Mouse (Mus musculus): ENCODE measurements around the gene Slc6a16. TPM values are rescaled to one million over a fixed set of nuclear protein-coding genes. Genes with fewer than 3 reads are reported as not detected.
A peak's percentile ranks its signal among the peaks of the same experiment; 100 is the strongest.
"Not testable (repeated sequence)": the region's sequence is repeated elsewhere in the genome, so short reads cannot be mapped to it uniquely, and the experiment has no call there.

Slc6a16 gene
- total RNA-seq, 2 experiments from 2014 or later = not detected

DNA sequence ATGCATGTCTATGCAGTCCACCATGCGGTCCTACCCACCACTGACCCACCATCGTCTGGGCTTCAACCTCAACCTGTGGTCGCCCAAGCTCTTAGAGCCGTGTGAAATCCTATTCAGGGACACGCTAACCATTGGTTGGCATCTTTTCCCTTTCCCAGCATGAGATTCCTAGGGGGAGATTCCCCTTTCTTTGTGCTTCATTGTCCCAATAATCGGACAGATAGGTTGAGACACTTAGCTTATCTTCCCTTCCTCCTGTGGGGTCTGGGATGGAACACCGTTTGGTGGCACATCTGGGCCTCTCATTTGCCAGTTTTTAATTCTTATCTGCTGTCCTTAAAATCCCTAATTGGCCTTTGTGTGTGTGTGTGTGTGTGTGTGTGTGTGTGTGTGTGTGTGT, 776 bp upstream of the Slc6a16 start:
- intact Hi-C loops (cut with DNase I) = no loop called here
- DNase-seq = no peak

DNA sequence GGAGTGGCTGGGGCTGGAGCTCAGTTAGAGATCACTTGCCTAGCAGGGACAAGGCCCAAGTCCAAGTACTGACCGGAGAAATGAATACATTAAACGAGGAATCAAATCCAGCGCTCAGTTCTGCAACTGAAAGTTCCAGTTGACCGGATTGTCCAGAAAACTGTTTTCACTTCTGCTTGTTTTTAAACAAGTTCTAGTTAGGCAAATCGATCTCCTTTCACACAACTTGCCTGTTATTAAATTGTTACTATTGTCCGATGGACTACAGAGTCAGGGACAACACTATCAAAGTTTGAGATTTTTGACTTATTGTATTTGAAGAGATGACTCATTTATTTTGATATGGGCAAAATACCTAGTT, 484 bp downstream of the Slc6a16 start:
- intact Hi-C loops (cut with DNase I) = no loop called here
- no peak for DNase-seq

GRCm38 (mm10) chr7:45247666-45248065, 6.8 kb downstream of the Slc6a16 start:
- DNase-seq = no peak
- intact Hi-C loops (cut with DNase I) = no loop called here

- no peak for DNase-seq
- intact Hi-C loops (cut with DNase I) = no loop called here
Measured at GRCm38 (mm10) chr7:45253806-45254205, 12.9 kb downstream of the Slc6a16 start.

DNA sequence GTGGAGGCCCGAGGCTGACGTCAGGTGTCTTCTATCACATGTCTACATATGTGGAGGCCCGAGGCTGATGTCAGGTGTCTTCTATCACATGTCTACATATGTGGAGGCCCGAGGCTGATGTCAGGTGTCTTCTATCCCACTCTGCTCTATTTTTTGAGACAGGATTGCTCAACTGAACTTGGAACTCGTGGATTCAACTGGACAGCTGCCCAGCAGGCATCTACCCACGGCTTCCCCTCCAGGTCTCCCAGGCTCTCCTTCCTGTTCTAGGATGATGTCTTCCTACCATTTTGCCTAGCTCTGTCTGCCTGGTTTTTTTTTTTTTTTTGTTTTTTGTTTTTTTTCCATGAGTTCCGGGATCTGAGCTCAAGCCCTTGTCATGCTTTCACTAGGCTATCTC, 14.9 kb downstream of the Slc6a16 start:
- intact Hi-C loops (cut with DNase I); DNase-seq: not testable (repeated sequence)

- intact Hi-C loops (cut with DNase I) = no loop called here
- DNase-seq = no peak
Measured at GRCm38 (mm10) chr7:45257063-45257840, 16.4 kb downstream of the Slc6a16 start.

GRCm38 (mm10) chr7:45259281-45259680, 18.4 kb downstream of the Slc6a16 start:
- intact Hi-C loops (cut with DNase I) = no loop called here
- DNase-seq = no peak

DNA sequence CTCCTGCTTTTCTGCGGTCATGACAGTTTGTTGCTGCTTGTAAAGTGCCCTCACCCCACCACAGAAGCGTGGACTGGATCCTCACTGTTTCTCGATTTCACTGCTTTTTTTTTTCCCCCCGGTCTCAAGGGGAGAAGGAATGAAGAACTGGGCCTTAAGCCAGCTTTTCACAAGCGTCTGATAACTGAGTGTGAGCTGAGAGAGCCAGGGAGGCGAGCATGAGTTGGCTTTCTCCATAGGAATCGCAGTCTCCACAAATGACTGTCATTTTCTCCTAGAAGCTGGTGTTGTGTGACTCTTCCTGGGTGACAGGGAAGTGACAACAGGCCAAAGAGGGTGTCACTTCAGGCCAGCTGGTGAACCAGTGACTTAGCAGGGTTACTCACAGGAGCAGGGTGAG, 21.4 kb downstream of the Slc6a16 start:
- DNase-seq = no peak
- intact Hi-C loops (cut with DNase I) = no loop called here

DNA sequence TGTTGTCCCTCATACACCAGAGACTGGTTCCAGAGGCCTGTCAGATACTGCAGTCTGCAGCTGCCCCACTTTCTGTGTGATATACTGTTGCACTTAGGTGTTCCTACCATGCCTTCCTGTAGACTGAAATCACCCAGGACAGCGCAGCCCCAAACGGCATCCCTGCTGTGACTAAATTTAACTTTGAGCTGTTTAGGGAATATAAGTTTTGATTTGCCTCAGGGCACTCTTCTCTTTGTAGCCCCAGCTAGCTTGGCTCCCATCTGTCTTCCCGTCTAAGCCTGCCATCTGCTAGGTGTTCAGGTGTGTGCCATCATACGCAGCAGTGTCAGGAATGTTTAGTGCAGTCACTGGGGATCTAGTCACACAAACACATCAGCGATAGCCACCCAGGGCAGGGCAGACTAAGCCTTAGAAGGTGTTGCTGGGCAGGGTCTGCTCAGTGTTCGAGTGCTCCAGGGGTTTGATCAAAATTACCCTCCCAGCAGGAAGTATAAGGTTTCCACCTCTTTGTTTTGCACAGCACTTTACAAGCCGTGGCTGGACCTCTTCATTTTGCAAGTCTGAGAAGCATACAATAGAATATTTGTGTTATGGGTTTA, 22.2 kb downstream of the Slc6a16 start:
- DNase-seq = no peak
- intact Hi-C loops (cut with DNase I) = no loop called here

DNA sequence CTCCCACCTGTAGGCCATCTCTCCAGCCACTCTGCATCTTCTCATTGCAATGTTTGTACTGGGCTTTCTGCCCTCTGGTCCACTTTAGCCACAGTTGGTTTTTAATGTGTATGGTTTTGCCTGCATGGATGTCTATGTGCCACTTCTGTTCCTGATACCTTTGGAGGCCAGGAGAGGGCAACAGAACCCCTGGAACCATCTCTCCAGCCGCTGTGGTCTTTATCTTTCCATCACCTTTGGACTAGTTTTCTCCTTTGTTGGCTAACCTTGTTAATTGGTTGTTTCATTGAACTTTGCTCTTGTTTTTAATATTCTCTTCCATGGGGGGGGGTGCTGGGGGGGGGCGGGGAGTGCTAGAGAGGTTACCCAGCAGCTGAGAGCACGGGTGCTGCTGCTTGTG, 23.5 kb downstream of the Slc6a16 start:
- no peak for DNase-seq
- intact Hi-C loops (cut with DNase I) = no loop called here

- DNase-seq = no peak
- intact Hi-C loops (cut with DNase I) = no loop called here
Measured at GRCm38 (mm10) chr7:45265518-45265917, 24.6 kb downstream of the Slc6a16 start.

- intact Hi-C loops (cut with DNase I) = loop anchor here (5.0 kb wide), 1 partner anchor 66 kb away; no protein-coding TSS in a partner anchor
- no peak for DNase-seq
Measured at GRCm38 (mm10) chr7:45272786-45273412, 32.0 kb downstream of the Slc6a16 start.

DNA sequence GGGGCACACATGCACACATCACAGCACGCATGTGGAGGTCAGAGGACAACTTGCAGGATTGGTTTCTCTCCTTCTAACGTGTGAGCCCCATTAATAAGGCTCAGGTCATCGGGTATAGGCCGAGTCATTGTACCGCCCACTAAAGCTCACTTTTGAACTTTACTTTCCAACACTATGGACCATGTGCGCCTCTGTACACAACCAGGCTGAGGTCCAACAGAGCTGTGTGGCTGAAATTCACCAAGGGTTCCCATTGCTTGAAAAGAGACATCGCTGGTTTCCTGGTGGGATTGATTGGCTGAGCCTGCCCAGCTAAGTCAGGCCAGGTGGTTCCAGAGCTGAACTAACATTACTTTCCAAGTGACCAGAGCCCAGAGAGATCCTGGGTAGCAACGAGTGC, 32.8 kb downstream of the Slc6a16 start:
- intact Hi-C loops (cut with DNase I) = loop anchor here (5.0 kb wide), 1 partner anchor 66 kb away; no protein-coding TSS in a partner anchor
- no peak for DNase-seq

- intact Hi-C loops (cut with DNase I) = loop anchor here (1.0 kb wide), 1 partner anchor 22 kb away; no protein-coding TSS in a partner anchor
- peak; percentile 65 to 78 for DNase-seq
Measured at GRCm38 (mm10) chr7:45277136-45277760, 36.4 kb downstream of the Slc6a16 start, which contains the start of gene Slc6a21. Gene Slc6a21, plus strand, starts transcription at chr7:45277513.

- intact Hi-C loops (cut with DNase I) = no loop called here
- DNase-seq = no peak
Measured at GRCm38 (mm10) chr7:45286486-45286885, 45.6 kb downstream of the Slc6a16 start.

GRCm38 (mm10) chr7:45296626-45297025, 55.7 kb downstream of the Slc6a16 start:
- DNase-seq = no peak
- intact Hi-C loops (cut with DNase I) = no loop called here

GRCm38 (mm10) chr7:45297563-45297962, 56.7 kb downstream of the Slc6a16 start:
- no peak for DNase-seq
- intact Hi-C loops (cut with DNase I) = no loop called here

DNA sequence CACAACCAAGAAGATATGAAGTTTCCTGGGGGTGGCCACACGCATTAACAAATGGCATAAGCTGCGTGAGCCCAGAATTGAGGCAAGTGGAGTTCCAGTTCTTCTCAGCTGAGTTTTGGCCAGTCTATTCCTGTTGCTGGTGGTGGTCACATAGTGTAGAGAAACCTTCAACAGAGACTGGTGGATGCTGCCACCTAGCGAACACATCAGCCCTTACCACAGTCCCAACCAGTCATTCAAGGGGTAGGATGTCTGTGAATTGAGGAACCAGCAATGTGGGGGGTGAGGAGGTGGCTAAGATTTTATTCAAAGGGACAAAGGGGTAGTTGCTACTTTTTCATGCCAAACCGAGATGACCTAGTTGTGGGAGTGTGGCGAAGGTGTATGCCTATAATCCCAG, 58.9 kb downstream of the Slc6a16 start:
- intact Hi-C loops (cut with DNase I) = loop anchor here (1.0 to 5.0 kb wide), 3 partner anchors 22 to 138 kb away; partner anchors contain the start of genes Ruvbl2, Slc6a21 and Snrnp70
- peak in 1 of 2 experiments; percentile 40 for DNase-seq

DNA sequence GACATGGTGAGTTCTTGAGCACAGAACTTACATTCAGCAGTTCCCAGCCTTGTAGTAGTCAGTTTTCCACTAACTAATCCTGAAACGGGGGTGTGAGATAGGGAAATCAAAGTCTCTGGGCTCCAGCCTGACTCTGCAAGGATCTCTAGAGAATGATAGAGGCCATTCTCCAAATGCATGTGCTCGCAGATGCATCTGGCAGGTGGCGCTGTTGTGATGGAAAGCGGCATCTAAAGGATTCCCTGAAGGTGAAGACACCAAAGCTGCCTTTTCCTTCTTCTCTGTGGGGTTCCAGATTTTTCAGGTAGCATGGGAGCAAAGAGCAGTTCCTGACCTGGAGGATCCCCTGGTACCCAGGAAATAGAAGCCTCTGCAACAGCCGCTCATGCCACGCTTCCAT, 59.4 kb downstream of the Slc6a16 start:
- DNase-seq = peak; percentile 37 to 50
- intact Hi-C loops (cut with DNase I) = loop anchor here (5.0 kb wide), 2 partner anchors 97 to 137 kb away; partner anchors contain the start of genes Ruvbl2 and Snrnp70

- DNase-seq = no peak
- intact Hi-C loops (cut with DNase I) = loop anchor here (5.0 kb wide), 2 partner anchors 95 to 135 kb away; partner anchors contain the start of genes Ruvbl2 and Snrnp70
Measured at GRCm38 (mm10) chr7:45302626-45303025, 61.7 kb downstream of the Slc6a16 start.

- intact Hi-C loops (cut with DNase I) = loop anchor here (5.0 kb wide), 3 partner anchors 82 to 132 kb away; partner anchors contain the start of genes Ruvbl2 and Snrnp70
- no peak for DNase-seq
Measured at GRCm38 (mm10) chr7:45304869-45305268, 64.0 kb downstream of the Slc6a16 start.
